Mouse (Mus musculus) mature B cell (primary cell): ENCODE data around the gene Ate1.
"Not testable (repeated sequence)": the region's sequence is repeated elsewhere in the genome, so short reads cannot be mapped to it uniquely, and the experiment has no call there.

ENCODE experiments used
- in situ Hi-C: fragments of 300-500 bp; cut with MboI; formaldehyde crosslinking; loops from 2 replicates; pipeline ENCODE4 v1.14.3; 2019

The Ate1 gene

GRCm38 (mm10) chr7:130523451-130523850 is 3.3 kb upstream of the Ate1 start:
- in situ Hi-C loops, result loop anchor here (25.0 kb wide), 1 partner anchor 1039 kb away; the partner anchor contains the start of gene Bub3

- in situ Hi-C loops, result loop anchor here (25.0 kb wide), 1 partner anchor 1041 kb away; the partner anchor contains the start of gene Bub3
Measured at GRCm38 (mm10) chr7:130520812-130521422, 748 bp upstream of the Ate1 start.

GRCm38 (mm10) chr7:130519096-130520048 is 797 bp downstream of the Ate1 start:
- in situ Hi-C loops, result loop anchor here (25.0 kb wide), 1 partner anchor 1043 kb away; the partner anchor contains the start of gene Bub3

- in situ Hi-C loops, result loop anchor here (25.0 kb wide), 1 partner anchor 1044 kb away; the partner anchor contains the start of gene Bub3
Measured at GRCm38 (mm10) chr7:130518213-130519095, 1.7 kb downstream of the Ate1 start.

GRCm38 (mm10) chr7:130510243-130510642 is 9.9 kb downstream of the Ate1 start:
- in situ Hi-C loops, result loop anchor here (25.0 kb wide), 1 partner anchor 1052 kb away; the partner anchor contains the start of gene Bub3

- in situ Hi-C loops, result loop anchor here (25.0 kb wide), 1 partner anchor 1059 kb away; the partner anchor contains the start of gene Bub3
Measured at GRCm38 (mm10) chr7:130503006-130503405, 17.2 kb downstream of the Ate1 start.

- in situ Hi-C loops, result loop anchor here (25.0 kb wide), 1 partner anchor 1061 kb away; the partner anchor contains the start of gene Bub3
Measured at GRCm38 (mm10) chr7:130501499-130501898, 18.7 kb downstream of the Ate1 start.

GRCm38 (mm10) chr7:130493346-130493745 is 26.8 kb downstream of the Ate1 start:
- in situ Hi-C loops, result no loop called here

- in situ Hi-C loops, result no loop called here
Measured at GRCm38 (mm10) chr7:130492026-130492425, 28.1 kb downstream of the Ate1 start.

GRCm38 (mm10) chr7:130479003-130479402 is 41.2 kb downstream of the Ate1 start:
- in situ Hi-C loops, result not testable (repeated sequence)

- in situ Hi-C loops, result no loop called here
Measured at GRCm38 (mm10) chr7:130475970-130476369, 44.2 kb downstream of the Ate1 start.

GRCm38 (mm10) chr7:130473881-130474280 is 46.3 kb downstream of the Ate1 start:
- in situ Hi-C loops, result no loop called here

- in situ Hi-C loops, result no loop called here
Measured at GRCm38 (mm10) chr7:130472683-130473082, 47.5 kb downstream of the Ate1 start.

- in situ Hi-C loops, result no loop called here
Measured at GRCm38 (mm10) chr7:130471045-130471444, 49.1 kb downstream of the Ate1 start.

- in situ Hi-C loops, result no loop called here
Measured at GRCm38 (mm10) chr7:130455587-130456246, 64.5 kb downstream of the Ate1 start.

- in situ Hi-C loops, result no loop called here
Measured at GRCm38 (mm10) chr7:130454226-130454625, 65.9 kb downstream of the Ate1 start.

GRCm38 (mm10) chr7:130435776-130436175 is 84.4 kb downstream of the Ate1 start:
- in situ Hi-C loops, result no loop called here

GRCm38 (mm10) chr7:130432141-130432540 is 88.0 kb downstream of the Ate1 start:
- in situ Hi-C loops, result no loop called here

GRCm38 (mm10) chr7:130426586-130426985 is 93.6 kb downstream of the Ate1 start:
- in situ Hi-C loops, result no loop called here

GRCm38 (mm10) chr7:130425991-130426390 is 94.2 kb downstream of the Ate1 start:
- in situ Hi-C loops, result no loop called here

GRCm38 (mm10) chr7:130419961-130420360 is 100.2 kb downstream of the Ate1 start:
- in situ Hi-C loops, result no loop called here
